Mouse (Mus musculus): Measurements from ENCODE around the gene Spsb1.

Spsb1 gene

GRCm38 (mm10) chr4:149986671-149987417, 32.0 kb upstream of the Spsb1 start:
- no peak for DNase-seq (ENCODE audit: low spot score in 2 of 2)

DNA sequence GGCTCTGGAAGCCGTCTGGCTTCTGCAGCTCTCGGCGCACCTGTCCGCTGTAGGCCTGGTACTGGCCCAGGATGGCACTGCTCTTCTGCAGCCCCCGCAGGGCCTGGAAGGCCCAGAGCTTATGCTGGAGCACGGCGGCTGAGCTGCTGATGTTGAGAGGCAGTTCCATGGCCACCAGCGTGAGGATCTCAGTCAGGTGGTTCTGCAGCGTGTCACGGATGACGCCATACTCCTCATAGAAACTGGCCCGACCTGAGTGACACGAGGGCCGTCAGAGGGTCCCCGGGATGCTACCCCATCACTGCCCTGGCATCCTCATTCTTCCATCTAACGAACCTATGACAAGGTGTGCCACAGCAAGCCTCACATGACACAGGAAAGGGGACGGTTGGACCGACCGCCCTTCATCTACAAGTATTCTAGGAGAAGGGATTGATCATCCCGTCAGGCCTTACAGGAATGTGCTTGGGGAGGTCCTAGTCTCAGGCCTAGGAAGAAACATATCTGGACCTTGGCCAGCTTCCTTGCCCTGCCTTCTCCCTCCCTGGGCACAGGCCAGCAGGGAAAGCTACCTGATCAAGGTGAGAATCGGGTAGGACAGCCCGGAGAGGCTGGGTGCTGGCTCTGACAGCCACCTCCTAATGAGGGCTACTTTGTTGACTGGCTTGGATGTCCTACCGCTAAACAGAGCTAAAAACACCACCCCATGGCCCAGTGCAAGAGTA, 29.2 kb upstream of the Spsb1 start:
- DNase-seq (ENCODE audit: low spot score in 2 of 2): no peak

GRCm38 (mm10) chr4:149982154-149982553, 27.3 kb upstream of the Spsb1 start:
- no peak for DNase-seq (ENCODE audit: low spot score in 2 of 2)

DNA sequence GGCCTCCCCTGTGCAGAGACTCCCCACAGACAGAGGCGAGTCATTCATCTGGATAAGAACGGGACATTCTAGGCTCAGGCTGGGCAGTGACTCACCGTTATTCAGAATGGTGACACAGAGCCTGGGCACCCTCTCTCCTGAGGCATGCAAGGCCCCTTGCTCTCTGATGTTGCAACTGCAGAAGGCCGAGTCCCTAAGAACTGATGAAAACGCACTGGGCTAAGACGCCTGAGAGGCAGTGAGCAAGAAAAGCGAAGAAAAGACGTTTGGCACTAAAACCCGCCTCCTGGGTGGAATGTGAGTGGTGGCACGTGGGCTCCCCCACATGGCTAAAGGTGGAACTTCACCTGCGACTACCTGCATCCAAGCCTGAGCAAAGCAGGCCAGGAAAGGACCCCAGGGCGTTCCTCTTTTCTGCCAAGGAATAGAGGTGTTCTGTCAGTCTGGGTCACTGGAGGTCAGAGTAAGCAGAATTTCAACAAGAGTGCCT, 25.0 kb upstream of the Spsb1 start:
- DNase-seq (ENCODE audit: low spot score in 2 of 2): peak; percentile 83 to 91

DNA sequence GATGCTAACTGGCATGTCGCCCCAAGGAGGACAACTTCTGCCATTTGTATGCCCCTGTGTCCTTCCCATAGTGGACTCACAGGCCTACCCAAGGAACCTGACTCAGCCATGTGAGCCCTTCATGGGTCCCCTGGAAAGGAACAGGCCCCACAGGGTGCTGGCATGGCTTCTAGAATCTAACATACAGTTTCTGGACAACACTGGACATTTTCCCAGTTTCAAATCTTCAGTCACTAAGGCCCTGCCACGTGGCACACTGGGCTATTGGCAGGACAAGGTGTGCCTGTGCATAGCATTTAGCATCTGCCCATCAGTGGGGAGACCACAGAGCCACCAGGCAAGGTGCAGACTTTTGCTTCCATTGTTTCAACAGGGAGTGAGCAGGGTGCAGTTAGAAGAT, 24.0 kb upstream of the Spsb1 start:
- DNase-seq (ENCODE audit: low spot score in 2 of 2): no peak

DNA sequence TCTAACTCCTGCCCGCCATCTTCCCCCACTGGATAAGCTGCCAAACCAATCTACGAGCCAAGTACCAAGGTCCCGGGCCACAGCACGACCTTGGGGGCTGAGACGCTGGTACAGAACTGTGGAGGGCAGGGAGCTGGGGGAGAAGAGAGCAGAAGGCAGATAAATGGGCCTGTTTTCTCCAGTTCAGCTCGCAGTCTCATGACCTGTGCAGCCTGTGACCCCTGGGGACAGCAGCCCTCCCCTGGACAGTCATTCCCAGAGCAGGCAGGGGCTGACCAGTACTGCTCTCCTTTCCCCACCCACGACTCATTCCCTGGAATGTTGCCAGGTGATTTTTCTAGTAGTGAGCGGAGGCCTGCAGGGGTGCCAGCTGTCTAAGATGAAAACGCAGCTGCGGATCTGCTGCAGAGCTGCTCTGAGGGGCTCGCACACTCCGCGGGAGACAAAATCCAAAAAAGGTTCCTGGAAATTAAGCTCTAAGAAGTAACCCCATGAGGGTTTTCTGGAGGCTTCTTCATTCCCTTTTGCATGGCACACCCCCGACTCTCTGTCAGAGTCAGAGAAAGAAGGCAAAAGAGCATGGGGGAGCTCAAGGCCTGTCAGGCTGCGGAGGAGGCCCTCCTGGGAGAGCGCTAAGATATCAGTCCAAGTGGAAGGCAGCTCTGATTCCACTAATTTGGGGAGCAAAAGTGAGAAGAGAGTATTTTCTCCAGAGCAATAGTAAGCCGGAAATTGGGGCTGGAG, 23.1 kb upstream of the Spsb1 start:
- no peak for DNase-seq (ENCODE audit: low spot score in 2 of 2)

DNA sequence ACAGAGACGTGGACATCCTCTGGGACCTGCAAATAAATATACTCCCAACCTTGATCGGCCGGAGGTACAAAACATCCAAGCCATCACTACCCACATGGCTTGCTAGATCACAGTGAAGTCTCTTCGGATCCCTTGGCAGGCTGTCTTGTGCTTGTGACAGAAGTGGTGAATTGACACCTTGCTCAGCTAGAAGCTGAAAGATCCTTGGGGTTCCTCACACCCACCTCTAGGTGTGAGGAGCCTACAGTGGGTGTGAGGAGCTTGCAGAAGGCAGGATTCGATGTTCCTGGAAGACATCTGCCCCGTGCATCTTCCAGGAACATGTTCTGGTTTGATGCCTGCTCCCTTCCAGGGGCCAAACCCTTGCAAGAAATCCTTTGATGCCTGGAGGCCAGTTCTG, 22.3 kb upstream of the Spsb1 start:
- DNase-seq (ENCODE audit: low spot score in 2 of 2): no peak

- no peak for DNase-seq (ENCODE audit: low spot score in 2 of 2)
Measured at GRCm38 (mm10) chr4:149975730-149976254, 20.9 kb upstream of the Spsb1 start.

DNA sequence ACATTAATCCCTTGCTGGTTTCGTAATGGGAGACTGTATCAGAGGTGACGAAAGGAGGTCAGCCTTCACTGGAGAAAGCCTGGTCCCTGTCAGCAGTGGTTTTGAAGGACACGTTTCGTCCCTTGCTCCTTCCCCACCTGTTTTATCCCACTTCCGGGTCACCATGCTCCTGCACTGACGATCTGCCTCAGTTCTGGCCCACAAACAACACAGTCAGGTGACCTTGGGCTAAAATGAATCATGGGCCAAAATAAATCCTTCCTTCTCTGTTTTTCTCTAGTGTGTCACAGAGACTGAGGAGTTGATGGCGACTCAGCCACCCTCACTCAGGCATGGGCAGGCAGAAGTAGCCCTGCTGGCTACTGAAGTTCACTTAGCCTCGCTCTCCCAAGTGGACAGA, 20.4 kb upstream of the Spsb1 start:
- DNase-seq (ENCODE audit: low spot score in 2 of 2): no peak

- no peak for DNase-seq (ENCODE audit: low spot score in 2 of 2)
Measured at GRCm38 (mm10) chr4:149971393-149971792, 16.6 kb upstream of the Spsb1 start.

DNA sequence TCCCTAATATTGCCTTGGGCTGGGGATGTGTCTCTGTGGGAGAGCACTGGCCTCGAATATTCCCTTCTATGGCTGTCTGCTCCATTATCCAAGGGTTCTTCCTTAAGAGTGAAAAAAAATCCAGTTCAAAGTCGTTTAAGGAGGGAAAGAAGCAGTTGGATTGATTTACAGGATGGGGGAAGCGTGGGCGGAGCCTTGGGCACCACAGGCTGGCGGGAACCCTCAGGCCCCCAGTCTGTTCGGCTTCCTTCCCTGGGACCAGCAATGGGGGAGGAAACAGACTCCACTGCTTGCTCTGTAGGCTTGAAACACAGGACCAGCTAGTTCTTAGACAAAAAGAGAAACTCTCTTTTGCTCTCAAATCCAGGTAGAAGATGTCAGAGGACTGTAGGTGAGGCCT, 13.7 kb upstream of the Spsb1 start:
- no peak for DNase-seq (ENCODE audit: low spot score in 2 of 2)

DNA sequence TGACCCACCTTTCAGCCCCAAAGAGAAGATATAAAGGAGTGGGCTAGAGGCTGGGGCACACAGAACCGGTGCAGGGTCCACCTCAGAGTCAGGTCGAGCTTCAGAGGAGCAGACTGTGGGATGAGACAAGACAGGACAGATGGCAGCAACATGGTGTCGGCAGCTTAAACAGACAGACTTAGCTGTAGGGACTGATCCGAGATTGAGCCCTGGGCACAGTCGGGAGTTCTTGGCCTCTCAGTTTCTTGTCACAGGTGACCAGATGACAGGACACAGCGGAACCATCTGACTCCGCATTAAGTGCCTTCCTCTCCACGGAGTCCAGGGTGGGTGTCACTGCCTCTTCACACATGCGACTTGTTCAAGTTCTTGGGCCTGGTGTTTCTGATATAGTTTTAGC, 12.1 kb upstream of the Spsb1 start:
- DNase-seq (ENCODE audit: low spot score in 2 of 2): no peak

- DNase-seq (ENCODE audit: low spot score in 2 of 2): no peak
Measured at GRCm38 (mm10) chr4:149966252-149966651, 11.4 kb upstream of the Spsb1 start.

DNA sequence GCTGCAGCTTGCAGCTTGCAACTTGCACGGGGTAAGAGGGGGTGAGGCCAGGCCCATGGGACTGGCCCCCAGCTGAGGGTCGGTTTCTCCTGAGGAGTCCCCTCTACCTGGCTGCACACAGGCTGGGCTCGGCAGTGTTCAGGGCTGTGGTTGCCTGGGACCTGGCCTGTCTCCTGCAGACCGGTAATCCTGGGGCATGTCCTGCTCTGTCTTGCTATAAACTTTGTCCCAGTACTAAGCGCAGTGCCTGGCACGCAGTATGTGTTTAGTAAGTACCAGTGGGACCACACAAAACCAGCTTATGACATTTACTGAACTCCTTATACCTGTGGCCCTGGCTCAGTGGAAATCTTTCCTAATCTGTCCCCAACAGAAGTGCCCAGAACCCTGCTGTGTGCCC, 10.8 kb upstream of the Spsb1 start:
- no peak for DNase-seq (ENCODE audit: low spot score in 2 of 2)

GRCm38 (mm10) chr4:149965242-149965641, 10.4 kb upstream of the Spsb1 start:
- no peak for DNase-seq (ENCODE audit: low spot score in 2 of 2)

- DNase-seq (ENCODE audit: low spot score in 2 of 2): no peak
Measured at GRCm38 (mm10) chr4:149964770-149965169, 9.9 kb upstream of the Spsb1 start.

- no peak for DNase-seq (ENCODE audit: low spot score in 2 of 2)
Measured at GRCm38 (mm10) chr4:149964285-149964684, 9.4 kb upstream of the Spsb1 start.

- DNase-seq (ENCODE audit: low spot score in 2 of 2): no peak
Measured at GRCm38 (mm10) chr4:149960391-149960790, 5.5 kb upstream of the Spsb1 start.

DNA sequence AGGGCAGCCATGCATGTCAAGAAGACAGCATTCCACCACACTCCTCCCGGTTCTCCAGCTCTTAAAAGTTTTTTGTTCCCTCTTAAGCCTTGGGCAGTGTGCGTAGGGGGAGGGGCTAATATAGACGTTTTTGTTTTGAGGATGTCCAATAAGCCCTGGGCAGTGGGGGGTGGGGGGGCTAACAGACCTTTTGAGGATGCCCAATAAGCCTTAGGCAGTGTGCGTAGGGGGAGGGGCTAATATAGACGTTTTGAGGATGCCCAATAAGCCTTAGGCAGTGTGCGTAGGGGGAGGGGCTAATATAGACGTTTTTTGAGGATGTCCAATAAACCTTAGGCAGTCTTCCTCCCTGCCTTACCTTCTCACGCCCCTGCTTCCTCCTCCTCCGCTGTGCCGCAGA, 5.0 kb upstream of the Spsb1 start:
- DNase-seq (ENCODE audit: low spot score in 2 of 2): no peak

DNA sequence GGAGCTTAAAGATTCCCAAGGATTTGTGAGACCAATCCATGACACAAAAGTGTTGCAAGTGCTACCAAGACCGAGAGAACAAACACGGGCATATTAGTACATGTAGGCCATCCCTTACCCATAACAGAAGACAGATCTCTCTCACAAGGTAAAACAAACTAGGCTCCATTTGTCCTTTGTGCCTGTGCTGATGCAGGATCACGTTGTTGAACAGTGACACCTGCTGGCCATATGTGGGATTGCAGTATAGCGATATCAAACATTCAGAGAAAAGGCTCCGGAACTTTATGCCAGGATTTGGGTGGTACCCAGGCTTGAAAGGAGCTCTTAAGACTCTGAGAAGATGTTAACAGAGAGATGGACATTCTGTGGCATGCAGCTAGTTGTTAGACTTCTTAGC, 3.7 kb upstream of the Spsb1 start:
- peak; percentile 84 to 87 for DNase-seq (ENCODE audit: low spot score in 2 of 2)

- DNase-seq (ENCODE audit: low spot score in 2 of 2): no peak
Measured at GRCm38 (mm10) chr4:149956048-149956447, 1.2 kb upstream of the Spsb1 start.

- DNase-seq (ENCODE audit: low spot score in 2 of 2): no peak
Measured at GRCm38 (mm10) chr4:149955631-149956030, 788 bp upstream of the Spsb1 start.

Data from frontal cortex, postnatal 25 days (tissue).